Mouse (Mus musculus) ES-E14 (cell line): ENCODE measurements around the gene Gm10190. TPM values are rescaled to one million over a fixed set of nuclear protein-coding genes. Genes with fewer than 3 reads are reported as not detected.

Experiments
- DNase-seq: peaks from one replicate; pipeline ENCODE4 v3.0.0-alpha.2; 2013; ENCODE audit warnings: low read depth, low spot score
- H3K27ac ChIP-seq: 2 replicates; pipeline ENCODE4 v1.5.1; 2012; ENCODE audit warnings: low read depth, mild to moderate bottlenecking, low read length, moderate library complexity, mixed read lengths; ENCODE audit not compliant: poor library complexity, insufficient read depth, severe bottlenecking
- H3K36me3 ChIP-seq: 2 replicates; pipeline ENCODE4 v1.6.1; 2012; ENCODE audit warnings: mild to moderate bottlenecking, low read length, moderate library complexity, mixed read lengths; ENCODE audit not compliant: control insufficient read depth, poor library complexity, insufficient read depth, severe bottlenecking
- H3K4me1 ChIP-seq, 2 experiments: fragments of 150-350 bp in 1 of 2; sonication (generic) in 1 of 2; 2 replicates each; pipeline ENCODE4 v1.6.1; 2012; ENCODE audit warnings: low read length in 2 of 2, mild to moderate bottlenecking in 1 of 2, mixed read lengths in 1 of 2; ENCODE audit not compliant: control insufficient read depth in 2 of 2, insufficient read depth in 2 of 2, poor library complexity in 1 of 2
- H3K4me3 ChIP-seq, 2 experiments: fragments of 150-350 bp in 1 of 2; sonication (generic) in 1 of 2; 2 replicates each; pipeline ENCODE4 v1.5.1; 2012; ENCODE audit warnings: low read length in 2 of 2, low read depth in 1 of 2, mild to moderate bottlenecking in 1 of 2, mixed read lengths in 1 of 2; ENCODE audit not compliant: insufficient read depth in 1 of 2, poor library complexity in 1 of 2, severe bottlenecking in 1 of 2
- H3K9ac ChIP-seq: 2 replicates; pipeline ENCODE4 v1.6.1; 2012; ENCODE audit warnings: low read depth, mild to moderate bottlenecking, low read length, mixed read lengths; ENCODE audit not compliant: poor library complexity, insufficient read depth, severe bottlenecking
- H3K9me3 ChIP-seq: fragments of 150-350 bp; sonication (generic); 2 replicates; pipeline ENCODE4 v1.6.1; 2012; ENCODE audit warnings: low read depth, mild to moderate bottlenecking, low read length; ENCODE audit not compliant: control insufficient read depth, insufficient read depth
- CHD2 ChIP-seq: IDR thresholded peaks from 2 replicates; pipeline ENCODE4 v1.6.1; 2014; ENCODE audit warnings: mild to moderate bottlenecking, low read depth, low read length, inconsistent platforms
- HCFC1 ChIP-seq: IDR thresholded peaks from 2 replicates; pipeline ENCODE4 v1.6.1; 2012; ENCODE audit warnings: low read length, inconsistent platforms, borderline replicate concordance; ENCODE audit not compliant: insufficient read depth
- MAFK ChIP-seq: IDR thresholded peaks from 2 replicates; pipeline ENCODE4 v1.6.1; 2014; ENCODE audit warnings: mild to moderate bottlenecking, low read depth, low read length, inconsistent platforms; ENCODE audit not compliant: insufficient read depth
- ZC3H11A ChIP-seq: IDR thresholded peaks from 2 replicates; pipeline ENCODE4 v1.6.1; 2012; ENCODE audit warnings: low read depth, mild to moderate bottlenecking, inconsistent platforms, low read length, borderline replicate concordance
- ZNF384 ChIP-seq: IDR thresholded peaks from 2 replicates; pipeline ENCODE4 v1.6.1; 2012; ENCODE audit warnings: low read depth, low read length, inconsistent platforms
- in situ Hi-C, 2 experiments: fragments of 600-800 bp; cut with MboI; formaldehyde crosslinking; loops; one replicate each; pipeline ENCODE4 v1.15.1; 2025; ENCODE audit warnings: low sequenced_read_pairs in 2 of 2, inconsistent platforms in 1 of 2; ENCODE audit not compliant: unreplicated experiment in 2 of 2
- total RNA-seq: library from RNA; depleted of rRNA; stranded (reverse); fragments of 300-350 nt; gene quantifications from 2 replicates; pipeline ENCODE4 v1.2.3, GENCODE M21; 2012

The Gm10190 gene
- total RNA-seq, 1 experiment = not detected

- peak overlapping the region; percentile 61 for H3K9ac ChIP-seq
- in situ Hi-C loops = no loop called here
- no peaks in the 10 kb centered on the region for H3K36me3 ChIP-seq
- H3K4me3 ChIP-seq = peak overlapping the region; percentile 45 to 50; a peak in 3 of 4 replicates
- no peak overlapping the region for H3K27ac ChIP-seq
- H3K4me1 ChIP-seq = peaks cover 0 to 3% of the 10 kb centered on the region in 2 experiments; a peak in 1 of 4 replicates
- no peaks in the 10 kb centered on the region for H3K9me3 ChIP-seq
- TF ChIP-seq CHD2 (no peak), ZC3H11A (no peak), MAFK (no peak), HCFC1 (no peak), ZNF384 (no peak)
- DNase-seq = no peak
These were observed 370 bp upstream of the Gm10190 start for GRCm38 (mm10) chr17:80373726-80374096.

GRCm38 (mm10) chr17:80368606-80369005, 4.7 kb downstream of the Gm10190 start:
- DNase-seq = no peak
- no peaks in the 10 kb centered on the region for H3K4me1 ChIP-seq
- H3K4me3 ChIP-seq = no peak overlapping the region
- no peaks in the 10 kb centered on the region for H3K36me3 ChIP-seq
- no peaks in the 10 kb centered on the region for H3K9me3 ChIP-seq
- H3K9ac ChIP-seq = no peak overlapping the region
- no peak overlapping the region for H3K27ac ChIP-seq
- no peak for TF ChIP-seq MAFK
- no peak for TF ChIP-seq ZNF384
- TF ChIP-seq CHD2 = no peak
- no peak for TF ChIP-seq HCFC1
- no peak for TF ChIP-seq ZC3H11A
- in situ Hi-C loops = no loop called here

GRCm38 (mm10) chr17:80367276-80367675, 6.1 kb downstream of the Gm10190 start:
- TF ChIP-seq HCFC1 = no peak
- no peak for TF ChIP-seq CHD2
- TF ChIP-seq MAFK = no peak
- no peak for TF ChIP-seq ZC3H11A
- no peak for TF ChIP-seq ZNF384
- no peaks in the 10 kb centered on the region for H3K9me3 ChIP-seq

DNA sequence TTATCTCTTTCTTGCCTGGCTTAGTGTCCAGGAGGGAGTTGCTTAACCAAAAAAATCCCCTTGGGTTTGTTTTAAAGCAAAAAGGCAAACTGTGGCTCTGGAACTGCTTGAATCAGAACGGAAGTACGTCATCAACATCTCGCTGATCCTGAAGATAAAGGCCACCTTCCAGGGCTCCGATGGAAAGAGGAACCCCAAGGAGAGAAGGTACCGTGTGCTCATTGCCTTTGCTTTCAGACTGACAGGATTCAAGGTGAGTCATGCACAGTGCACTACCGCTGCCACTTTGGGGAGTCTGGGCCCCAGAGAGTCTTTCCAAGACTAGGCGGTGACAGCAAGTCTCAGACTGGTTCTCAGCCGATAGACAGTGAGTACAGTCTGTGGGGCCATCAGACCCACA, 13.1 kb downstream of the Gm10190 start:
- H3K36me3 ChIP-seq = no peaks in the 10 kb centered on the region
- no peaks in the 10 kb centered on the region for H3K4me1 ChIP-seq
- no peak for DNase-seq
- H3K9me3 ChIP-seq = no peaks in the 10 kb centered on the region
- H3K27ac ChIP-seq = no peak overlapping the region
- no peak overlapping the region for H3K4me3 ChIP-seq
- no peak for TF ChIP-seq ZNF384
- TF ChIP-seq ZC3H11A = no peak
- TF ChIP-seq MAFK = no peak
- TF ChIP-seq CHD2 = no peak
- in situ Hi-C loops = no loop called here
- H3K9ac ChIP-seq = no peak overlapping the region

More at GRCm38 (mm10) chr17:80367276-80367675, 6.1 kb downstream of the Gm10190 start:
- Histone ChIP-seq H3K9ac (no peak overlapping the region), H3K4me1 (no peaks in the 10 kb centered on the region), H3K4me3 (no peak overlapping the region), H3K36me3 (no peaks in the 10 kb centered on the region), H3K27ac (no peak overlapping the region)
- no peak for DNase-seq
- in situ Hi-C loops = no loop called here

- Histone ChIP-seq H3K4me1 (no peaks in the 10 kb centered on the region), H3K9ac (no peak overlapping the region), H3K27ac (no peak overlapping the region), H3K9me3 (no peaks in the 10 kb centered on the region), H3K36me3 (no peaks in the 10 kb centered on the region), H3K4me3 (no peak overlapping the region)
- TF ChIP-seq HCFC1 (no peak), ZC3H11A (no peak), CHD2 (no peak), ZNF384 (no peak), MAFK (no peak)
- in situ Hi-C loops = no loop called here
- no peak for DNase-seq
These were observed 26.1 kb downstream of the Gm10190 start for GRCm38 (mm10) chr17:80347234-80347633.
